Mouse (Mus musculus) heart, embryonic 12.5 days (tissue): ENCODE measurements at regions not wholly inside any gene's neighbourhood (a gene's known extent, or its start where the extent isn't known, plus 50 kb on each side); places are given as distances from the start of the nearest gene placed in this dataset.
"Not testable (repeated sequence)": the region's sequence is repeated elsewhere in the genome, so short reads cannot be mapped to it uniquely, and the experiment has no call there.

Experiments used
- ATAC-seq: fragments of 200-750 bp; cut with Nextera tagmentation; 2 replicates; pipeline ENCODE4 v1.8.0; 2017; ENCODE audit warnings: moderate TSS enrichment, moderate library complexity; ENCODE audit not compliant: insufficient number of reproducible peaks, low FRiP score
- H3K27ac ChIP-seq: fragments of 300-500 bp; sonication (generic); 2 replicates; pipeline ENCODE4 v1.5.1; 2016; ENCODE audit warnings: mild to moderate bottlenecking, moderate library complexity; ENCODE audit not compliant: poor library complexity, severe bottlenecking
- H3K27me3 ChIP-seq: fragments of 300-500 bp; sonication (generic); replicated peaks from 2 replicates; pipeline ENCODE4 v1.6.1; 2016; ENCODE audit warnings: mild to moderate bottlenecking, moderate library complexity
- H3K36me3 ChIP-seq: fragments of 300-500 bp; sonication (generic); 2 replicates; pipeline ENCODE4 v1.6.1; 2016; ENCODE audit warnings: mild to moderate bottlenecking, moderate library complexity
- H3K4me1 ChIP-seq: fragments of 300-500 bp; sonication (generic); replicated peaks from 2 replicates; pipeline ENCODE4 v1.6.1; 2016; ENCODE audit warnings: mild to moderate bottlenecking
- H3K4me2 ChIP-seq: fragments of 300-500 bp; sonication (generic); 2 replicates; pipeline ENCODE4 v1.6.1; 2016; ENCODE audit warnings: mild to moderate bottlenecking, moderate library complexity
- H3K4me3 ChIP-seq: fragments of 300-500 bp; sonication (generic); 2 replicates; pipeline ENCODE4 v1.5.1; 2016; ENCODE audit warnings: mild to moderate bottlenecking
- H3K9ac ChIP-seq: fragments of 300-500 bp; sonication (generic); 2 replicates; pipeline ENCODE4 v1.6.1; 2016; ENCODE audit warnings: mild to moderate bottlenecking, moderate library complexity
- H3K9me3 ChIP-seq: fragments of 300-500 bp; sonication (generic); replicated peaks from 2 replicates; pipeline ENCODE4 v1.6.1; 2016; ENCODE audit warnings: mild to moderate bottlenecking, moderate library complexity
- WGBS: fragments of 180-500 bp; shearing (Covaris S2); methylation state at CpG from one replicate; pipeline ENCODE4 v1.1.7; 2016; 5-methylcytosine and 5-hydroxymethylcytosine counted together

GRCm38 (mm10) chr13:102025138-102025537 lies 257.1 kb upstream of the Pik3r1 start:
- H3K4me2 ChIP-seq = no peak overlapping the region
- H3K9ac ChIP-seq = no peak overlapping the region
- H3K36me3 ChIP-seq = no peaks in the 10 kb centered on the region
- 70% methylated on average over 3 of the region's 3 CpGs for WGBS
- 0 out of 2 replicates have a peak, but pooled peaks cover 5% of the 10 kb centered on the region for H3K27me3 ChIP-seq
- no peaks in the 10 kb centered on the region for H3K9me3 ChIP-seq
- no peaks in the 10 kb centered on the region for H3K4me1 ChIP-seq
- no peak for ATAC-seq
- no peak overlapping the region for H3K27ac ChIP-seq
- no peak overlapping the region for H3K4me3 ChIP-seq

GRCm38 (mm10) chr13:102025547-102025946 lies 257.5 kb upstream of the Pik3r1 start:
- H3K4me3 ChIP-seq, H3K4me1 ChIP-seq, H3K9ac ChIP-seq, ATAC-seq, H3K4me2 ChIP-seq, H3K36me3 ChIP-seq, H3K9me3 ChIP-seq, H3K27ac ChIP-seq, H3K27me3 ChIP-seq: not testable (repeated sequence)
- 76% methylated on average over 2 of the region's 2 CpGs for WGBS

GRCm38 (mm10) chr13:102031416-102031815 lies 263.4 kb upstream of the Pik3r1 start:
- ATAC-seq = no peak
- 63% methylated on average over 4 of the region's 4 CpGs for WGBS
- H3K4me2 ChIP-seq = no peak overlapping the region

GRCm38 (mm10) chr13:102034484-102034883 lies 266.5 kb upstream of the Pik3r1 start:
- H3K4me1 ChIP-seq = 0 out of 2 replicates have a peak, but pooled peaks cover 4% of the 10 kb centered on the region
- no peak overlapping the region for H3K27ac ChIP-seq
- H3K36me3 ChIP-seq = no peaks in the 10 kb centered on the region
- H3K27me3 ChIP-seq = no peaks in the 10 kb centered on the region
- no peak overlapping the region for H3K4me2 ChIP-seq
- H3K9me3 ChIP-seq = no peaks in the 10 kb centered on the region
- no peak overlapping the region for H3K9ac ChIP-seq
- H3K4me3 ChIP-seq = no peak overlapping the region
- WGBS = 35% methylated on average over 4 of the region's 4 CpGs
- no peak for ATAC-seq

More at GRCm38 (mm10) chr13:102031416-102031815, 263.4 kb upstream of the Pik3r1 start:
- Histone ChIP-seq H3K27ac (no peak overlapping the region), H3K4me3 (no peak overlapping the region), H3K27me3 (0 out of 2 replicates have a peak, but pooled peaks cover 5% of the 10 kb centered on the region), H3K4me1 (0 out of 2 replicates have a peak, but pooled peaks cover 4% of the 10 kb centered on the region), H3K9ac (no peak overlapping the region), H3K9me3 (no peaks in the 10 kb centered on the region), H3K36me3 (no peaks in the 10 kb centered on the region)

GRCm38 (mm10) chr13:102036001-102036400 lies 268.0 kb upstream of the Pik3r1 start:
- no peak overlapping the region for H3K9ac ChIP-seq
- no peak overlapping the region for H3K4me3 ChIP-seq
- 46% methylated on average over 5 of the region's 5 CpGs for WGBS
- no peak for ATAC-seq
- 0 out of 2 replicates have a peak, but pooled peaks cover 4% of the 10 kb centered on the region for H3K4me1 ChIP-seq
- no peaks in the 10 kb centered on the region for H3K36me3 ChIP-seq
- no peak overlapping the region for H3K27ac ChIP-seq
- H3K9me3 ChIP-seq = no peaks in the 10 kb centered on the region
- no peaks in the 10 kb centered on the region for H3K27me3 ChIP-seq
- no peak overlapping the region for H3K4me2 ChIP-seq

- H3K4me2 ChIP-seq = no peak overlapping the region
- 0 out of 2 replicates have a peak, but pooled peaks cover 4% of the 10 kb centered on the region for H3K4me1 ChIP-seq
- no peak overlapping the region for H3K27ac ChIP-seq
These were observed 269.0 kb upstream of the Pik3r1 start for GRCm38 (mm10) chr13:102036819-102037624.

GRCm38 (mm10) chr13:102060213-102060612 lies 292.2 kb upstream of the Pik3r1 start:
- H3K4me3 ChIP-seq = no peak overlapping the region
- no peak overlapping the region for H3K27ac ChIP-seq
- no peaks in the 10 kb centered on the region for H3K27me3 ChIP-seq
- H3K9ac ChIP-seq = no peak overlapping the region
- H3K36me3 ChIP-seq = no peaks in the 10 kb centered on the region
- no peak for ATAC-seq
- H3K4me1 ChIP-seq = no peaks in the 10 kb centered on the region
- no peak overlapping the region for H3K4me2 ChIP-seq
- WGBS = 80% methylated on average over 3 of the region's 3 CpGs
- no peaks in the 10 kb centered on the region for H3K9me3 ChIP-seq

More at GRCm38 (mm10) chr13:102036819-102037624, 269.0 kb upstream of the Pik3r1 start:
- ATAC-seq = no peak
- Histone ChIP-seq H3K9ac (no peak overlapping the region), H3K9me3 (no peaks in the 10 kb centered on the region), H3K36me3 (no peaks in the 10 kb centered on the region), H3K27me3 (no peaks in the 10 kb centered on the region), H3K4me3 (no peak overlapping the region)
- WGBS = 74% methylated on average over 7 of the region's 7 CpGs

- Histone ChIP-seq H3K4me2 (no peak overlapping the region), H3K9me3 (no peaks in the 10 kb centered on the region), H3K36me3 (no peaks in the 10 kb centered on the region), H3K4me1 (no peaks in the 10 kb centered on the region), H3K4me3 (no peak overlapping the region), H3K9ac (no peak overlapping the region), H3K27ac (no peak overlapping the region), H3K27me3 (no peaks in the 10 kb centered on the region)
- ATAC-seq = no peak
- 39% methylated on average over 7 of the region's 7 CpGs for WGBS
These were observed 296.7 kb upstream of the Pik3r1 start for GRCm38 (mm10) chr13:102064590-102065273.

- no peaks in the 10 kb centered on the region for H3K9me3 ChIP-seq
- no peak overlapping the region for H3K4me3 ChIP-seq
- no peaks in the 10 kb centered on the region for H3K4me1 ChIP-seq
- H3K9ac ChIP-seq = no peak overlapping the region
- no peaks in the 10 kb centered on the region for H3K27me3 ChIP-seq
- no peak overlapping the region for H3K27ac ChIP-seq
- no peaks in the 10 kb centered on the region for H3K36me3 ChIP-seq
- 75% methylated on average over 5 of the region's 5 CpGs for WGBS
- H3K4me2 ChIP-seq = no peak overlapping the region
- ATAC-seq = no peak
These were observed 297.2 kb upstream of the Pik3r1 start for GRCm38 (mm10) chr13:102065274-102065640.

GRCm38 (mm10) chr13:102065796-102066195 lies 297.8 kb upstream of the Pik3r1 start:
- H3K9ac ChIP-seq = no peak overlapping the region
- no peaks in the 10 kb centered on the region for H3K36me3 ChIP-seq
- ATAC-seq = no peak
- no peak overlapping the region for H3K4me2 ChIP-seq
- H3K9me3 ChIP-seq = no peaks in the 10 kb centered on the region
- no peaks in the 10 kb centered on the region for H3K27me3 ChIP-seq
- WGBS = 75% methylated on average over 5 of the region's 5 CpGs
- H3K4me3 ChIP-seq = no peak overlapping the region
- H3K4me1 ChIP-seq = no peaks in the 10 kb centered on the region
- H3K27ac ChIP-seq = no peak overlapping the region

GRCm38 (mm10) chr13:102070740-102071139 lies 302.7 kb upstream of the Pik3r1 start:
- Histone ChIP-seq H3K27ac (no peak overlapping the region), H3K4me1 (no peaks in the 10 kb centered on the region), H3K4me2 (no peak overlapping the region), H3K9me3 (no peaks in the 10 kb centered on the region), H3K9ac (no peak overlapping the region), H3K36me3 (no peaks in the 10 kb centered on the region), H3K4me3 (no peak overlapping the region), H3K27me3 (no peaks in the 10 kb centered on the region)
- no peak for ATAC-seq
- WGBS = 51% methylated on average over 3 of the region's 3 CpGs
